Mouse (Mus musculus) ES-E14 (cell line): Measurements from ENCODE around the gene Dpy19l3.

Experiments used
- HCFC1 ChIP-seq: IDR thresholded peaks from 2 replicates; pipeline ENCODE4 v1.6.1; 2012; ENCODE audit warnings: low read length, inconsistent platforms, borderline replicate concordance; ENCODE audit not compliant: insufficient read depth
- MAFK ChIP-seq: IDR thresholded peaks from 2 replicates; pipeline ENCODE4 v1.6.1; 2014; ENCODE audit warnings: mild to moderate bottlenecking, low read depth, low read length, inconsistent platforms; ENCODE audit not compliant: insufficient read depth
- ZC3H11A ChIP-seq: IDR thresholded peaks from 2 replicates; pipeline ENCODE4 v1.6.1; 2012; ENCODE audit warnings: low read depth, mild to moderate bottlenecking, inconsistent platforms, low read length, borderline replicate concordance
- ZNF384 ChIP-seq: IDR thresholded peaks from 2 replicates; pipeline ENCODE4 v1.6.1; 2012; ENCODE audit warnings: low read depth, low read length, inconsistent platforms

GRCm38 (mm10) chr7:35764461-35764860, 10.2 kb upstream of the Dpy19l3 start:
- TF ChIP-seq HCFC1 (no peak), ZNF384 (no peak), MAFK (no peak), ZC3H11A (no peak)
